Mouse (Mus musculus) embryonic facial prominence, embryonic 13.5 days (tissue): Measurements from ENCODE around the gene Tmem132c. TPM values are rescaled to one million over a fixed set of nuclear protein-coding genes. Genes with fewer than 3 reads are reported as not detected.

ENCODE experiments used
- ATAC-seq: fragments of 200-750 bp; cut with Nextera tagmentation; 2 replicates; pipeline ENCODE4 v1.8.0; 2017; ENCODE audit warnings: low read depth; ENCODE audit not compliant: insufficient number of reproducible peaks, insufficient read depth, low FRiP score, low TSS enrichment
- H3K27ac ChIP-seq: fragments of 300-500 bp; sonication (generic); 2 replicates; pipeline ENCODE4 v1.5.1; 2015; ENCODE audit warnings: moderate library complexity, mild to moderate bottlenecking, inconsistent platforms
- H3K27me3 ChIP-seq: fragments of 300-500 bp; sonication (generic); 2 replicates; pipeline ENCODE4 v1.6.1; 2015; ENCODE audit warnings: mild to moderate bottlenecking, inconsistent platforms
- H3K36me3 ChIP-seq: fragments of 300-500 bp; sonication (generic); 2 replicates; pipeline ENCODE4 v1.6.1; 2015; ENCODE audit warnings: mild to moderate bottlenecking, inconsistent platforms
- H3K4me1 ChIP-seq: fragments of 300-500 bp; sonication (generic); 2 replicates; pipeline ENCODE4 v1.6.1; 2015; ENCODE audit warnings: inconsistent platforms
- H3K4me2 ChIP-seq: fragments of 300-500 bp; sonication (generic); 2 replicates; pipeline ENCODE4 v1.6.1; 2015; ENCODE audit warnings: moderate library complexity, mild to moderate bottlenecking, inconsistent platforms
- H3K4me3 ChIP-seq: fragments of 300-500 bp; sonication (generic); 2 replicates; pipeline ENCODE4 v1.5.1; 2015; ENCODE audit warnings: mild to moderate bottlenecking, inconsistent platforms
- H3K9ac ChIP-seq: fragments of 300-500 bp; sonication (generic); 2 replicates; pipeline ENCODE4 v1.6.1; 2015; ENCODE audit warnings: mild to moderate bottlenecking, inconsistent platforms
- H3K9me3 ChIP-seq: fragments of 300-500 bp; sonication (generic); 2 replicates; pipeline ENCODE4 v1.6.1; 2016; ENCODE audit warnings: inconsistent platforms
- WGBS: fragments of 180-500 bp; shearing (Covaris S2); methylation state at CpG from one replicate; pipeline ENCODE4 v1.1.7; 2015; ENCODE audit warnings: mixed read lengths; 5-methylcytosine and 5-hydroxymethylcytosine counted together
- polyA plus RNA-seq: library from polyadenylated mRNA; unstranded; fragments of >200 nt; fragmentation: Nextera tagmentation; extraction: Ambion mirVana; gene quantifications from 2 replicates; pipeline ENCODE4 v1.2.1, GENCODE M21; 2015

Tmem132c gene
- polyA plus RNA-seq, 1 experiment from 2014 or later: 55.6 TPM

DNA sequence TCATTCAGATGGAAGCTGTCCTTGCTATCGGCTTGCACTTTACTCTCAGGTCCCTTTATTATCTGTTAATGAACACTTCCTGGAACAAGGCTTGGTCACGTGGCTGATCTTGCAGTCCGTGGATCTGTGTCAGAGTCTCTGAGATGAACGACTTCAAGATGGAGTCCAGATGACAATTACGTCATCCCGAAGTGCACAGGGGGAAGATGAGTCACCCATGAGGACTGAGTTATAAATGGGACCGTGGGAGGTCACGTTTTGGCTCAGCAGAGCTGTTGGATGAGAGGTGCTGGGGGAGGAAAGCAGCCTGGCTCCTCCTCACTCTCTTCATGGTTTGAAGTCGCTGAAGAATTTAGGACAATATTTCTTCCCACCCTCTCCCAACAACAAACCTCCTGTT lies 132.6 kb downstream of the Tmem132c start:
- Histone ChIP-seq H3K27me3 (no peaks in the 10 kb centered on the region), H3K9me3 (0 out of 2 replicates have a peak, but pooled peaks cover 4% of the 10 kb centered on the region), H3K27ac (peak overlapping the region; percentile 28; the same call in 1 of the 2 replicates), H3K4me1 (peaks cover 45% of the 10 kb centered on the region), H3K9ac (no peak overlapping the region), H3K4me2 (no peak overlapping the region), H3K4me3 (no peak overlapping the region), H3K36me3 (no peaks in the 10 kb centered on the region)
- 50% methylated on average over 9 of the region's 9 CpGs for WGBS
- ATAC-seq: no peak

- 85% methylated on average over 3 of the region's 3 CpGs for WGBS
These were observed 134.0 kb downstream of the Tmem132c start for GRCm38 (mm10) chr5:127375654-127376053.

GRCm38 (mm10) chr5:127378521-127378920 lies 136.9 kb downstream of the Tmem132c start:
- ATAC-seq: no peak
- 33% methylated on average over 5 of the region's 5 CpGs for WGBS
- H3K9me3 ChIP-seq: 0 out of 2 replicates have a peak, but pooled peaks cover 4% of the 10 kb centered on the region
- H3K27me3 ChIP-seq: no peaks in the 10 kb centered on the region
- H3K4me1 ChIP-seq: peaks cover 31% of the 10 kb centered on the region
- no peak overlapping the region for H3K4me3 ChIP-seq
- H3K9ac ChIP-seq: no peak overlapping the region
- H3K27ac ChIP-seq: no peak overlapping the region
- no peak overlapping the region for H3K4me2 ChIP-seq
- H3K36me3 ChIP-seq: no peaks in the 10 kb centered on the region

More at GRCm38 (mm10) chr5:127375654-127376053, 134.0 kb downstream of the Tmem132c start:
- H3K4me2 ChIP-seq: no peak overlapping the region
- H3K27ac ChIP-seq: no peak overlapping the region
- no peak overlapping the region for H3K9ac ChIP-seq
- H3K9me3 ChIP-seq: 0 out of 2 replicates have a peak, but pooled peaks cover 4% of the 10 kb centered on the region
- H3K4me1 ChIP-seq: peaks cover 34% of the 10 kb centered on the region
- H3K4me3 ChIP-seq: no peak overlapping the region
- no peak for ATAC-seq
- H3K27me3 ChIP-seq: no peaks in the 10 kb centered on the region
- H3K36me3 ChIP-seq: no peaks in the 10 kb centered on the region

DNA sequence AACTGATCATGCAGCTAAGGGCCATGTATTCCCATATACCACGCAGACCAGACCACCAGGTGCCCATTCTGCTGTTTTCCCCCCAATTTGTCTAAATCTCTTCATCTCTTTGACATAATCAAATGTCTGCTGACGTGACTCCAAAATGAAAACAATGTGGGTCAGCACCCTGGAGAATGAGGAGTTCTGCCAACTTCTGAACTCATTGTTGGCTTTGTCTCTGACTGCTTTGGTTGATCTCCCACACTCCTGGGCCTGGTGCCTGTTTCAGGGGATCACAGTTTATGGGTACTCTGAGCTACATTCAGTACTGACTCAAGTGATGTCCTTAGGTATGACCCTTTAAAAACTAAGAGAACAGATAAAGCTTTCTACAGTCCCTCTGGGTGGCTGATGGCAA lies 137.7 kb downstream of the Tmem132c start:
- 58% methylated on average over 2 of the region's 2 CpGs for WGBS
- H3K9me3 ChIP-seq: 0 out of 2 replicates have a peak, but pooled peaks cover 4% of the 10 kb centered on the region
- no peak overlapping the region for H3K9ac ChIP-seq
- no peak for ATAC-seq
- no peak overlapping the region for H3K4me2 ChIP-seq
- no peak overlapping the region for H3K4me3 ChIP-seq
- no peaks in the 10 kb centered on the region for H3K36me3 ChIP-seq
- H3K27ac ChIP-seq: no peak overlapping the region
- H3K27me3 ChIP-seq: no peaks in the 10 kb centered on the region
- peaks cover 31% of the 10 kb centered on the region for H3K4me1 ChIP-seq

DNA sequence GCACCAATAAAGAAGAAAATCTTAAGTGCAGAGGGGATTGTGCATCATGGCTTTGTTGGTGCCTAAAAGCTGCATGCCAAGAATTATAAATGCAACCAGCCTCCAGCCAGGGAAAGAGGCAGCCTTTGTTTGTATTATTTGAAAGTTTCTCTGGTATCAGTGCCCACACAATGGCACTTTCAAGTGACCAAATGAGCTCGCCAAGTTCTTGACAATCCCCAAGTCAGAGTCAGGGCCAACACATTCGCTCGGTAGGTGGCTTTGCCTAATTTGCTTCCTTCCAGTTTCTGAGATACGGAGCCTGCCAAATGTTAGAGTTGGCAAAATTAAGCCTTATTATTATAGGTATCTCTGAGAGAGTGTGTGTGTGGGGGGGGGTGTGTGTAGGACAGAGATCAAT lies 139.6 kb downstream of the Tmem132c start:
- no peak overlapping the region for H3K4me3 ChIP-seq
- ATAC-seq: no peak
- 79% methylated on average over 4 of the region's 4 CpGs for WGBS

GRCm38 (mm10) chr5:127382571-127382970 lies 141.0 kb downstream of the Tmem132c start:
- Histone ChIP-seq H3K4me1 (peaks cover 31% of the 10 kb centered on the region), H3K4me3 (no peak overlapping the region), H3K27ac (no peak overlapping the region), H3K9ac (no peak overlapping the region), H3K36me3 (no peaks in the 10 kb centered on the region), H3K27me3 (no peaks in the 10 kb centered on the region), H3K9me3 (no peaks in the 10 kb centered on the region), H3K4me2 (no peak overlapping the region)
- no peak for ATAC-seq
- WGBS: 62% methylated on average over 5 of the region's 5 CpGs

More for the DNA sequence above, 139.6 kb downstream of the Tmem132c start:
- Histone ChIP-seq H3K36me3 (no peaks in the 10 kb centered on the region), H3K9ac (no peak overlapping the region), H3K4me1 (peaks cover 31% of the 10 kb centered on the region), H3K27me3 (no peaks in the 10 kb centered on the region), H3K4me2 (no peak overlapping the region), H3K9me3 (no peaks in the 10 kb centered on the region), H3K27ac (no peak overlapping the region)

DNA sequence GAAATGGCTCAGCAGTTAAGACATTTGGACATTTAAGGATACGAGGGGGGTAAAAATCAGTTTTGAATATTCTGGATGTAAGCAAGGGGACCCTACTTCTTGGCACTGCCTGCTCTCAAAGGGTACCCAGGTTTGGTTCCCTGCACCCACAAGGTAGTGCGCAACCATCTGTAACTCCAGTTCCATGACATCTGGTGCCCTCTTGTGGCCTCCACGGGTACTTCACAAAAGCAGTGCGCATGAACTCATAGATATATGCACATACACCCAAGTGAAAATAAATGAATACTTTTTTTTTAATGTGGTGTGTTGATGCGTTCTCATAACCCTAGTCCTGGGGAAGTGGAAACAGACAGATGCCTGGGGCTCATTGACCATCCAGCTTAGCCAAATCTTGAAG lies 149.6 kb downstream of the Tmem132c start:
- Histone ChIP-seq H3K9ac (no peak overlapping the region), H3K27me3 (no peaks in the 10 kb centered on the region), H3K36me3 (no peaks in the 10 kb centered on the region), H3K4me3 (no peak overlapping the region), H3K9me3 (peaks cover 10% of the 10 kb centered on the region; the same call in 1 of the 2 replicates), H3K27ac (no peak overlapping the region), H3K4me1 (0 out of 2 replicates have a peak, but pooled peaks cover 5% of the 10 kb centered on the region), H3K4me2 (no peak overlapping the region)
- no peak for ATAC-seq
- WGBS: 93% methylated on average over 5 of the region's 5 CpGs

- no peaks in the 10 kb centered on the region for H3K36me3 ChIP-seq
- no peak overlapping the region for H3K27ac ChIP-seq
- no peak overlapping the region for H3K4me3 ChIP-seq
- peaks cover 10% of the 10 kb centered on the region for H3K4me1 ChIP-seq
- no peak overlapping the region for H3K9ac ChIP-seq
- no peak for ATAC-seq
- no peaks in the 10 kb centered on the region for H3K9me3 ChIP-seq
- no peak overlapping the region for H3K4me2 ChIP-seq
- 82% methylated on average over 9 of the region's 9 CpGs for WGBS
- no peaks in the 10 kb centered on the region for H3K27me3 ChIP-seq
These were observed 155.3 kb downstream of the Tmem132c start for GRCm38 (mm10) chr5:127396889-127397288.

- H3K4me1 ChIP-seq: peaks cover 10% of the 10 kb centered on the region
- 0 out of 2 replicates have a peak, but pooled peaks cover 2% of the 10 kb centered on the region for H3K36me3 ChIP-seq
- H3K4me3 ChIP-seq: no peak overlapping the region
- no peaks in the 10 kb centered on the region for H3K27me3 ChIP-seq
- H3K4me2 ChIP-seq: no peak overlapping the region
- H3K9ac ChIP-seq: no peak overlapping the region
- ATAC-seq: no peak
- H3K9me3 ChIP-seq: no peaks in the 10 kb centered on the region
- WGBS: 11% methylated on average over 7 of the region's 7 CpGs
- no peak overlapping the region for H3K27ac ChIP-seq
These were observed 156.4 kb downstream of the Tmem132c start for GRCm38 (mm10) chr5:127398010-127398409.

DNA sequence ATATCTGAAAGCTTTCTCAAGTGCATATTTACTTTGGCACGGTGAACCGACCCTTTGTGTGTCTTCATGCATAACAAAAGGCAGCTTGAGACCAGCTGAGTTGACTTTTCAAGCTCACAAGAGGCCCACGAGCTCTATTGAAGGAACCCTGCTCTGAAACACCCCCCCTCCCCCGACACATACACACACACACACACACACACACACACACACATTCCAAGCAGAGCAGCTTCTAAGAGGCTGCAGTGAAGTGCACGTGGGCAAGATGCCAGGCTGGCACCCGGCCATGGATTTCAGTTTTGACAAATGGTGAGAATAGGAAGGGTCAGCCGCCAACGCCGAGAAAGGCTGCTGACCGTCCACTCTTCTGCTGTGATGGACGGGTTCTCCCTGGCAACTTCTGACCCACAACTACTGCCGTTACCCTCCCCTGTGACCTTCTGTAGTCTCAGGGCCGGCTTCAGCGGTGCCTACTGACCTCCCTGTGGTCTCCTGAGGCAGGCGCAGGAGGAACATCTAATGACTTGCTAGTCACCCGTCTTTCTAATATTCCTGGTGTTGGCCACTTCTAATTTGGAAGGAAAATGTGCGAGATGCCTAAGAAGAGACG lies 163.9 kb downstream of the Tmem132c start:
- Histone ChIP-seq H3K36me3 (0 out of 2 replicates have a peak, but pooled peaks cover 6% of the 10 kb centered on the region), H3K9me3 (0 out of 2 replicates have a peak, but pooled peaks cover 2% of the 10 kb centered on the region), H3K4me2 (no peak overlapping the region), H3K4me1 (peaks cover 27% of the 10 kb centered on the region), H3K4me3 (no peak overlapping the region), H3K27ac (peak overlapping the region; percentile 55), H3K27me3 (no peaks in the 10 kb centered on the region), H3K9ac (no peak overlapping the region)
- ATAC-seq: no peak; the same call in 1 of the 2 replicates
- WGBS: 55% methylated on average over 18 of the region's 18 CpGs

DNA sequence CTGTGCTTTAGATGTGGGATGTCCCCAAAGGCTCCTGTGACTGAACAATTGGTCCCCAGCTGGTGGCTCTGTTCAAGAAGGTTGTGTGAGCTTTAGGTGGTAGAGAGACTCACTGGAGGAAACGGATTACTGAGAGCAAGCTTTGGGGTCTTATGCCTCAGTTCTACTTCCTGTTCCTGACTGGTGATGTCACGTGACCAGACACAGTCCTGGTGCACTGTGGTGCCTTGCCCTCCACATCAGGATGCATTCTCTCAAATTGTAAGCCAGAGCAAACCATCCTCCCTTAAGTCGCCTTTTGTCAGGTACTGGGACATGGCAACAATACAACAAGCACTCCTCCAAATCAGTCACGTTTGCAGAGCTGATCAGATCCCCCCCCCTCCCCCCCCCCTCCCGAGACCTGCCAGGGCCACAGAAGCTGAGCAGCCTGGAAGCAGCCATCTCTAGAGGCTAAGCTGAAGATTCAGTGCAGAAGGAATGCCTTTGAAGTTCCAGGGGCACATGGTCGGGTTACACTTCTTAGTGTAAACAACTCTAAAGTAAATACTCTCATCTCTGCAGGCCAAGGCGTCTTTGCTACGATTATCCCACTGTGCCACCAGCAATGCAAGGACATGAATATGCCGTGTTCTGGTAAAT lies 164.5 kb downstream of the Tmem132c start:
- H3K9ac ChIP-seq: no peak overlapping the region
- ATAC-seq: 0 out of 2 replicates have a peak, but pooled peaks have one; percentile 46
- no peaks in the 10 kb centered on the region for H3K27me3 ChIP-seq
- H3K27ac ChIP-seq: peak overlapping the region; percentile 55; the same call in 1 of the 2 replicates
- no peak overlapping the region for H3K4me2 ChIP-seq
- 0 out of 2 replicates have a peak, but pooled peaks cover 6% of the 10 kb centered on the region for H3K36me3 ChIP-seq
- H3K9me3 ChIP-seq: 0 out of 2 replicates have a peak, but pooled peaks cover 2% of the 10 kb centered on the region
- peaks cover 31% of the 10 kb centered on the region for H3K4me1 ChIP-seq
- H3K4me3 ChIP-seq: no peak overlapping the region
- WGBS: 12% methylated on average over 9 of the region's 9 CpGs

DNA sequence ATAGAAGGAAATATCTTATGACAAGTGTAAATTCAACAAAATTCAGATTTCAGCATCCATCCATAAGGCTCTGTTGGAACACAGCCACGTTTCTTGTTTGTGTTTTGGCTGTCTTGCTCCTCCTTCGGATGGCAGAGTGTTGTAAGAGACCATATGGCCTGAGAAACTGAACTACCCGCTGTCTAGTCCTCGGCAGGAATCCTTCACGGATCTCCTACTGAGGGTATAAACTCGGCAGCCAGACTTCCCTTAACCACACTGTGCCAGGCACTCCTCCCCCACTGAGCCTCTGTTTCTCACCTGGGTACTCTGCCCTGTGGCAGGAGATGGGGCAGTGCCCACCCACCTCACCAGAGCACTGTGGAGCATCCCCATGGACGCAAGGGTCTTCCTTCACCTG lies 174.9 kb downstream of the Tmem132c start:
- Histone ChIP-seq H3K36me3 (peaks cover 7% of the 10 kb centered on the region), H3K4me3 (no peak overlapping the region), H3K4me1 (peaks cover 13% of the 10 kb centered on the region; the same call in 1 of the 2 replicates), H3K4me2 (no peak overlapping the region), H3K27me3 (no peaks in the 10 kb centered on the region), H3K9me3 (no peaks in the 10 kb centered on the region), H3K27ac (no peak overlapping the region), H3K9ac (no peak overlapping the region)
- WGBS: 55% methylated on average over 7 of the region's 7 CpGs
- 0 out of 2 replicates have a peak, but pooled peaks have one; percentile 52 for ATAC-seq
